Mouse (Mus musculus) thymus, adult 18-20 months (tissue): ENCODE measurements around the gene Rps18.

Source experiments
- DNase-seq, 2 experiments: peaks; one replicate each; pipeline ENCODE4 v3.0.0; 2022; ENCODE audit warnings: mixed read lengths in 2 of 2

Gene Rps18

GRCm38 (mm10) chr17:33902491-33902890, 53.3 kb downstream of the Rps18 start:
- DNase-seq = no peak

- DNase-seq = no peak
Measured at GRCm38 (mm10) chr17:33902079-33902478, 53.7 kb downstream of the Rps18 start.
